Mouse (Mus musculus): ENCODE data around the gene Sprr1b.
"Not testable (repeated sequence)": the region's sequence is repeated elsewhere in the genome, so short reads cannot be mapped to it uniquely, and the experiment has no call there.

The Sprr1b gene

DNA sequence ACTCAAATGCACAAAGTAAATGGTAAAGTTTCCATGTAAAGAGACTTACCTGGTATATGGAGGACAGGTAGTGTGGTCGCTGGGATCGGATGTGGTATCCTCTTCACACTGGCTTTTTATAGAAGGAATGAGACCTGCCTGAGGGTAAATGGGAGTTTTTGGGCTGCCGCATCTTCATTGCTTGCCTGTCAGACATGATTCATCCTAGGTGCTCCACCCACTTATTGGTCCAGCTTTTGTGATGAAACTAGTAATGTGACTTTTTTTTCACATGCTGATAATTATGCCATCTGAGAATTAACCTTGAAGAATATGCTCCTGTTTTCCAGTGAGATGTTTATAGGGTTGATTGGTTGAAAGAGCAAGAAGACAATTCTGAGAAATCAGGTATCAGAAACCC, at the start of gene Sprr1b:
Gene Sprr1b, minus strand, starts transcription at position 101 of the 400 bp plus-strand sequence.
- no peak for DNase-seq

DNA sequence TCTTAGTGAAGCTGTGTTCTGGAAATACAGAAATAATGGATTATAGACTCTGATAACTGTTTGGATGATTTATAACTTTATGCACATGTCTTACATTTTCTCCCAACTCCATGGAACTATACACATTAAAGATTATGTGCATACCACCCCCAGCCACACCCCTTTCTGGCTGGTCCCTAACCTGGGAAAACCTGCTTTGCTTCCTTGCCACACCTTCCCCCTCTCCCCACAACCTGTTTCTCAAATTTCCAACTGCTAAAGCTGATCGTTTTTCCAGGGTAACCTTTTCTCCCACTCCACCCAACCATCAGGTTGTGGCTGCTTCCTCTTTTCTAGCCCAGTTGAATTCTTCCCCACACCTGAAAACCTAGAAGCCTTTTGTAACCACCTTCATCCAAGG, 47.7 kb upstream of the Sprr1b start:
- DNase-seq, result no peak

DNA sequence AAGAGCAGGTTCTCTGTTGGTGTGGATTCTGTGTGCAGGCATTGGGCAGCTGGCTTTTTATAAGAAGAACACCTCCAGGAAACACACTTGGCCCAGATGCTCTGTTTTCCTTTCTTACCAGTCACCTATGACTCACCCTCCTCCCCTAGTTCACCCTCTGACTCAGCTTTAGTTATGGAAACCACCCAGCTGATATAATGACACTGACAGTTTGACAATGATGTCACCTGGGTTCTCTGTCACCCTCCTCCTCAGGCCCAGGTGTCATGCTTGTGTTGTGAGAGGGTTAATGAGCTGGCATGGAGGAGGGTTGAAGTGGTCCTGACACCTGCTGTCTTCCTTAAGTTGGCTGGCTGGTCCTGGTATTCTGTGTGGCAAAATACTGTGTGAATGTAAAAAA, 47.3 kb upstream of the Sprr1b start, which contains the start of gene Sprr1a:
Gene Sprr1a, minus strand, starts transcription at position 33 of the 400 bp plus-strand sequence.
- no peak for DNase-seq

DNA sequence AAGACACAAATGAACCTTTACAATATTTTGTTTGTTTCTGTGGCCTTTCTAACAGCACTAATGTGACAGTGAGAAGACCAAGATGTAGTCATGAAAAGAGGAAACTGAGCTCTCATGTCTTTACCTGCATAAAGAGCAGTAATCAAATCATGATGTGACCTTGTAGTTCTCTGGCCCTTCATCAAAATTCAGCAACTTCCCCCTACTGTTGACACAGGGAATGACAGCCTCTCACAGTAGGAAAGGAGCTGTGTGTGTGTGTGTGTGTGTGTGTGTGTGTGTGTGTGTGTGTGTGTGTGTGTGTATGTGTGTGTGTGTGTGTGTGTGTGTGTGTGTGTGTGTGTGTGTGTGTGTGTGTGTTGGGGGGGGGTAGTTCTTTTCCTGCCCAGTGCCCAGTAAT, 42.7 kb upstream of the Sprr1b start:
- not testable (repeated sequence) for DNase-seq

DNA sequence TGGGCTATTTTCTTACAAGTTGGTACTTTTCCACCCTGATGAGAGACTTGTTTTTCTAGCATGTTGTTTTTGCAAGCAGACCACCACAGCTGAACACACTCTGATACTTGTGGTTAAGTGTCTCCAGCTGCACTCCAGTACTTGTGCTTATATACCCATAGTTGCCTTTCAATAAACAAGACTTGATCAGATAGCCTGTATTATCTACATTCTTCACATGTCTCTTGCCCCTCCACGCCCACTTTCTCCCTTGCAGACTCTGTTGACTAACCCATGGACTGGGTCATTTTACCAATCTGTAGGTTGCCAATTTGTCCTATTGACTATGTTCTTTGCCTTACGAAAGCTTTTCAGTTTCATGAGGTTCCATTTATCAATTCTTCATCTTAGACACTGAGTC, 31.5 kb upstream of the Sprr1b start:
- no peak for DNase-seq

DNA sequence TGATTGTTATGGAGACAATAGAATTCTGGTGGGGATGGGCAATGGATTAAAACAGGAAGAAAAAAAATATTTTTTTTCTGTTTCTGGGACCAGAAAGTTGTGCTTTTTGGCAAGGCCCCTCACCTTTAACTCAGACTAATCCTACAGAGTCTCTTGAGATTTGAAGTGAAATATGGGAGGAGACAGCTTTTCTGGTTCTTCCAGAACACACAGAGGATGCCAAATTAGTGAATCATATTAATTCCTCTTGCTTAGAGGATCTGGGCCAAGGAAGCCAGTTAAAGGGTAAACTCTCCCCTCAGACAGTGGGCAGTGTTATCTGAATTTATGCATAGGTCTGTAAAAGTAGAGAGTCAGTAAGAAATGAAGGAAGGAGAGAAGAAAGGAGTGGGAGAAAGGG, 28.8 kb upstream of the Sprr1b start:
- no peak for DNase-seq

DNA sequence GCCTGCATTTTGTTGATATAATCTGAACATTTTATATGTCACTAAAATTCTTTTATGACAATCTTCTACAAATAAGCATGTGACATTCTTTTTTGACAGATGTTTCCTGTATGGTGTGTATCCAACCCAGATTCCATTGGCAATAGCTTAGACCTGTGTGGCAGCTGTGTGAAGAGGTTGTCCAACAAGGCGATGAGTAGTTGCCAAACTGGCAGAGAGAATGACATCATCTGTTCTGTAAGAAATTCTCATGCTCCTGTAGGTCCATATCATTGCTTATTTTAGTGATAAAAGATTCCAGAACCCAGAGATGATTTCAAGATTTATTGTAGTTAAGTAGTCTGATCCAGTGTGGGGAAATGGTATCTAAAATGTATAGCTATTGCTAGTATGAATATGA, 28.0 kb upstream of the Sprr1b start:
- no peak for DNase-seq

DNA sequence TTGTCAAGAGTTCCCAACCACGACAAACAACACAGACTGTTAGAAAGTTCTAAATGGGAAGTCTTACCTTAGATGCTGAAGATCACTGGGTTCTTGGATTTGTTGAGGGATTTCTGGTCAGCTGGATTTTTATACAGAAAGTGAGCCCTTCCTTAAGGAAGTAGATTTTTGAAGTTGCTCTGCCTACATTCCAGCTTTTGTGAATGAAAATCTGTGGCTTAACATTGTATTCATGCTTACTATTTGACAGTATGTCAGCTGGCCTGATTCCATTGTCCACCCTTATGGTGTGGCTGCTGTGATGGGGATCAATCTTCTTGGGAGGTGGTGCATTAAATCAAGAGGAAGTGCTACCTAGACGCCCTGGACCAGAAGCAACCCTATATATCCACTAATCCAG, 20.0 kb upstream of the Sprr1b start, which contains the start of gene Sprr3:
Gene Sprr3, minus strand, starts transcription at position 101 of the 400 bp plus-strand sequence.
- no peak for DNase-seq

DNA sequence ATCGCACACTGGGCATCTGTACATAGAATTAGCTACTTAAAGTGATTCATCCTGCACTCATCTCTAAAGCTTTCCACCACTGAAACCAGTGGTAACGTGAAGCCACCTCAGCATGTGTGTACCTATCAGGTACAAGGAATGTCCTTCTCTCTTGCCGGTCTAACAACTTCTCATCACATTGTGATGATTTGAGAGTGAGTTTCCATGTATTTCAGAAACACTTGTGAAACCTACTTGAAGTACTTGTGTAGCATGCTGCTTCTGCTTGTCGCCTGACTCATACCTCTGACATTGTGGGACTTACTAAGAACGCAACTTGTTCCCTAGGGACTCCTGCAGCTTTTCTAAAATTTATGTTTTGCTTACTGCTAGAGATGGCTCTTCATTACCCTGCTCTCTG, 16.6 kb upstream of the Sprr1b start:
- no peak for DNase-seq

DNA sequence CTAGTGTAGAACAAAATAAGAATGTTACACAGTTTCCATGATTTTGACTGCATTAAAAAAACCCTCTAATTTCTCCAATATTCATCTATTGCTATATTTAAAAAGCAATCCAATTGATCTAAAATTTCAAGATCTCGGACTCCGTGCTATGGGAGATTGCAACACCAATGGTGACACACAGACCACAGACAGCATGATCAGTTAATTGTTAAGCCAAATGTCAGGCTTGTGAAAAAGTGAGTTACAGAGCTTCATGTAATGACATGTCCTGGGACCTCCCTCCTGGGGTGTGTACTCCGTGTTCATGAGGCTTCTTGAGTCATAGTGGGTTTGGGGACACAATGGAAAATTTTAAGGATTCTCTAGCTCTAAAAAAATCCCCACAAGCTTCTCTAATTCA, 1.6 kb upstream of the Sprr1b start:
- DNase-seq, result no peak

DNA sequence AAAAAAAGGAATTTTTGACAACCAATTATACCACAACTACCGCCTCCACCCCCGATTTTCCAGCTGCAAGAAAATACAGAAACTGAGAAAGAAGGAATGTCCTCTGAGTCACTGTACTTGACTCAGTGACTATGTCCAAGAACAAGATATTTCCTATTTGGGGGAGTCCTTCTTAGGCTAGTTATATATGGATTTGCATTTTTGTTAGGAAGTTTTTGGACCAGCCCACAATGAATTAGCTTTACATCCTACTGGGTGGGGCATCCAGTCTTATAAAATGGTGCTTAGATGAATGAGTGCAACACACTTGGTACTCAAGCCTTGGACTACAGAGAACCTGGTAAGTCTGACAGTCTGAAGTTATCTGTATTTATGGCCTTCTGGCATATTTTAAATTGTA, 6.3 kb downstream of the Sprr1b start, which contains the start of gene Sprr2k:
Gene Sprr2k, plus strand, starts transcription at position 301 of the 400 bp plus-strand sequence.
- DNase-seq, result no peak

DNA sequence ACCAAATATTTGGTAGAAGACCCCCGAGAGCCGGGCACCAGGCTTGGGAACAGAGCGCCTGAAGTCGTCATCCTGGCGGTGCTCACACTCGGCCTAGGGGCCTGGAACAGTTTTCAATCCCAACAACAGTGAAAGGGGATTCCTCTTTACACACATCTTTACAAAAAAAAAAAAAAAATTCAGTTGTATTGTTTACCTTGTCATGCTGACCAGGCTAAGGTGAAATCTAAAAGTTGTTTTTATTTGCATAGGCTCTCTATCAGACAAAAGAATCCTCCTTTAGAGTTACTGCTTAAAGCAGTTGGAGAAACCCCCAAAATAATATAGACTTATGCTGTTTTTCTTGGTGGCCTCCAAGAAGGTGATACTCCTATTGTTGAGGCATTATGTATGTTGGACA, 9.3 kb downstream of the Sprr1b start, which contains the start of gene Gm9774:
Gene Gm9774, minus strand, starts transcription at position 101 of the 400 bp plus-strand sequence.
- no peak for DNase-seq

DNA sequence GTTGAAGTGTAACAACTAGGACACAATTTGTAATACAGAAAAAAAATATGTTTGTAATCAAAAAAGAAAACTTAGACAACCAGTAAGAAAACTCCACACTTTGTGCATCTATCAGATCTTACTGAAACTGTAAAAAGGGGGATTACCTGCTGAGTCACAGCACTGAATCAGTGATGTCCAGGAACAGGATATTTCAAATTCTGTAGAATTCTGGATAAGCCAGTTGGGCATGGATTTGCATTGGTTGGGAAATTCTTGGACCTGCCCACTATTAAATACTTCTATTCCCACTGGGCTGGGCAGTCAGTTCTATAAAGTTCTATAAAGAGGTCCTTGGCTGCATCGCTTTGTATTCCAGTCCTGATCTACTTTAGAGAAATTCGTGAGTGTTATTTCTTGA, 20.8 kb downstream of the Sprr1b start, which contains the start of gene Sprr2j-ps:
Gene Sprr2j-ps, plus strand, starts transcription at position 301 of the 400 bp plus-strand sequence.
- no peak for DNase-seq

DNA sequence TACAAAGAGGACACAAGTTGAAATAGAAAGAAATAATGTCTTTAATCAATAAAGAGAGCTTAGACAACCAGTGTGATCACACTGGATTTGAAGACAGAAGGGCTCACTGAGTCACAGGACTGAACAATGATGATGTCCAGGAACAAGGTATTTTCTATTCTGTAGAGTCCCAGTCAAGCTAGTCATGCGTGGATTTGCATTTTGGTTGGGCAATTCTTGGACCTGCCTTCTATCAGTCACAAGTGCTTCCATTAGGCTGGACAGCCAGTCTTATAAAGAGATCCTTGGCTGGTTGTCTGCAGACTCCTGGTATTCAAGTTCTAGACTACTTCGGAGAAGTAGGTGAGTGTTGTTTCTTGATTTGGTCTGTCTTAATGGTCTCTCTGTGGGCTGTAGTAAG, 30.9 kb downstream of the Sprr1b start, which contains the start of gene Sprr2i:
Gene Sprr2i, plus strand, starts transcription at position 301 of the 400 bp plus-strand sequence.
- no peak for DNase-seq

DNA sequence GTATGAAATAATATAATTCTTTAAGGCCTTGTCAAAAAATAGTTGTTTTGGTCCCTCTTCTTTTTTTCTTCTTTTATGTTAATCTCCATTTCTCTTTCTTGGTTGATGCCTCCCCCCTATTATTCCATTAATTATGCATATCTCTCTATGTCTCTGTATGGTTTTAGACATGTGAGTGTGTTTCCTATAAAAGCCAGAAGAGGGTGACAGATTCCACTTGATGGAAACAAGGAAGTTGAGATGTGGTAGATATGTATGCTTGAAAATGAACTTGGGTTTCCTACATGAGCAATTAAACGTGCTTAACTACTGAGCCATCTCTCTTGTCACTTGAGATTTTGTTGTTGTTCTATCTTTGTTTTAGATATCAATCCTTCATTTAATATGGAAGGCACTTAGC, 44.3 kb downstream of the Sprr1b start:
- no peak for DNase-seq
